Mouse (Mus musculus) left cerebral cortex, adult 9 months (tissue): ENCODE data around the gene Myg1.

Source experiments
- DNase-seq, 2 experiments: peaks; one replicate each; pipeline ENCODE4 v3.0.0; 2022; ENCODE audit warnings: low spot score in 2 of 2

Myg1 gene

GRCm38 (mm10) chr15:102344490-102344889 is 13.0 kb downstream of the Myg1 start:
- DNase-seq, result no peak

- no peak for DNase-seq
Observed at GRCm38 (mm10) chr15:102346444-102346843, 14.9 kb downstream of the Myg1 start.

DNA sequence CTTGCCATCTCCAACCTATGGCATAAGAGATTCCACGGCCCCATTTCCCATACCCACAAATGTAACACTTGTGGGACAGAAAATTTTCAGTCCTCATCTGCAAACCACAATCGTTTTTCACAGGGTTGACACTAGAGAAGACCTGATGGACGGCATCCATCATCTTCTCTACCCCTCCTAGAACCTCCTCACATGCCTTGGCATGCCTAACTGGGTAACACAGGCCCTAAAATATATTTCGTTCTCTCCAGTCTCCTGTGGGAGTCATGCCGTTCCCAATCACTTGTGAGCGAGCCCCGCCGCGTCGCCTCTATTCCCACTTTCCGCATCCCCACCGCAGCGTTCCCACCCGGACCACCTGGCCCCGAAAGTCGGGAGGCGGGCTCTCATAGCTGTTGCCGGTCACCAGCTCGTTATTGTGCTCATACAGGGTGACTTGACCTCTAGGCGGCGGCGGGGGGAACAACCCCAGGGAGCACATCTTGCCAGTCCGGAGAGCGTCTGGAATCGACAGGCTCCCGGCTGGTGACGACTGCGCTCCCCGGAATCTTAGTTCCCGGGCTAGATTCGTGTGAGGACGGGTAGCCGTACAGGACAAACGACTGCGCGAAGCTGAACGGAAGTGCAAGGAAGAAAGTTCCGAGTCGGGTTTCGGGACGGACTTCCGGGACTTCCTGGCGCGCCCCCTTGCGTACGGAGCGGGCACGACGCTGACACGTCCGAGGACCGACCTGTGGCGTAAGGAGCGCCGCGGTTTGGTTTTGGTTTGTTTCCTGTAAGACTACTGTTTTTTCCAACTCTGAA is 18.8 kb downstream of the Myg1 start, which contains the start of gene Aaas:
TSS of gene Aaas (minus strand) at position 634 of the 804 bp plus-strand sequence.
- peak; percentile 74 to 95 for DNase-seq

DNA sequence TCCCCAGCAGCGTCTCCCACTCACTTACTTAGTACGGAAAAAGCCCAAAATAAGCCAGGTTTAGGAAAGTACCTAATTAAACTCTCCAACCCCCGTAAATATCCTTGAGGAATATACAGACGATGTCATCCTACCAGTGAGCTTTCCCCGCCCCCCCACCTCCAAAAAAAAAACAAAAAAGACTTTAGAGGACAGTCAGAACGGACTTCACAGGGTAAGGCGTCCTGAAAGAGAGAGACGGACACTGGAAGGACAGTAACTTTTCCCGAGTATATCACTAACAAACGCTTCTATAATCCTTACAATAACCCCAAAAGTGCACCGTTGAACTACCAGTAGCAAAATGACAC is 19.4 kb downstream of the Myg1 start:
- no peak for DNase-seq

GRCm38 (mm10) chr15:102352177-102352576 is 20.7 kb downstream of the Myg1 start:
- DNase-seq, result no peak

DNA sequence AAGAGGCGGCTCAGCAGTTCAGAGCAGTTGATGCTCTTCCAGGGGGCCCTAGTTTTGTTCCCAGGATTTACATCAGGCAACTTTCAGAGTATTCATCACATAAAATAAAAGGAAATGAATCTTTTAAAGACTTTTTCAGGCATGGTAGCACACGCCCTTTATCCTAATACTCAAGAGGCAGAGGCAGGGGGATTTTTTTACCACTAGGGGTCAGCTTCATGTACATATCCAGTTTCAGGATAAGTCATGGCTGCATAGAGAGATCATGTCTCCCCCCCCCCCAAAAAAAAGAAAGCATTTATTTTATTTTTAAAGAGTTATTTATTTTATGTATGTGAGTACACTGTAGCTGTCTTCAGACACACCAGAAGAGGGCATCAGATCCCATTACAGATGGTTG is 22.5 kb downstream of the Myg1 start:
- DNase-seq, result no peak

DNA sequence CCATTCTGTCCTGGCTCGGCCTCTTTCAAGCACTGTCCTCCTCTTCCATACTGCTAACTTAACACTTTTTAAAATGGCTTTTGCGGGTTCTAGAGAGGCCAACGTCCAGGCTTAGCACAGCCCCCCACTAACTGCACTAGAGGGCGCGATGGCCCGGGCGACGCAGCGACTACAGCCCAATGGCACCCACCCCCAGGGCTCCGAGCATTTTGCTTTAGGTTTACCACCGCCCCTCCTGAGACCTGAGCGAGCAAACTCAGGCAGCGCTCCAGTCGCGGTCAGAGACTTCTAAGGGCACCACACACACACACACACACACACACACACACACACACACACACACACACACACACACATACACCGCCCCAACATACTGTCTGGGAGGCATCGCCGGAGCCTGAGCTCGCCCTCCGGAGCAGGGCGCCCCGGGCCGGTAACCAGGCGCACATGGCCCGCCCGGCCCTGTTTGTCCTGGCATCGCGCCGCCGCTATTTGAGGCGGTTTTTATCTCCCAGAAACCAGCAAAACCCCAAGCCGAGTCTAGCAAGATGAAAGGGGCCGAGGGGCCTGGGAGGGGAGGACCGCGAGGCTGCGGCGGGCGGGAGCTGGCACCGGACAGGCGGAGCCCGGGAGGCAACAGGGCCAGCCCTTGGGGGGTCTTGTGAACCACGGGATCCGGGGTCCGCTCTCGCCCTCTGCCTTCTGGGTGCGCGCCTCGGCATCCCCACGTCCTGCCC is 23.8 kb downstream of the Myg1 start:
- peak in 1 of 2 experiments; percentile 36 for DNase-seq

DNA sequence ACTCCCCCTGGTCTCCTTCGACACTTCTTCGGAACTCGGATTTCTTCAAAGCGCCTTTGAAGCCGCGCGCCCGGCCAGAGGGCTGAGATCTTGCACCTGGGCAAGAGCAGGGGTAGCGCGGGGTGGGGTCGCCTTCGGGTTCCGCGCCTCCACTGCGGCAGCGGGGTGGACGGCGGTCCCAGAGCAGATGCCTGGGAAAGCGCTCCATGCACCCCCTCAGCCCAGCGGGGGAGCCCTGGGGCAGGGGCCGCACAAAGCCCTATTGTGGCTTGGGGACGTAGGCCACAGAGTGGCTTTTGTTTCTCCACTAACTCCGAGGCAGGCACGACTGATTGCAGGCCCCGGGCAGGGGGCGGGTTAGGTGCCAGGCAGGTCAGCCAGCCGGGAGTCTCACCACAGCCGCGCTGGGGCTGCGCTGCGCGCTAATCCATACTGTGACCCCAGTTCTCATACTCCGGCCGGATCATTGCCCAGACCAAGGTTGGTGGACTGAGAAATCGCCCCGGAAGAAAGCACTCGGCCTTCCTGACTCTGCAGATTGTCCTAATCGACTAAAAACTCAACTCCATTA is 24.4 kb downstream of the Myg1 start:
- peak; percentile 43 to 51 for DNase-seq

GRCm38 (mm10) chr15:102356501-102357325 is 25.2 kb downstream of the Myg1 start:
- no peak for DNase-seq

DNA sequence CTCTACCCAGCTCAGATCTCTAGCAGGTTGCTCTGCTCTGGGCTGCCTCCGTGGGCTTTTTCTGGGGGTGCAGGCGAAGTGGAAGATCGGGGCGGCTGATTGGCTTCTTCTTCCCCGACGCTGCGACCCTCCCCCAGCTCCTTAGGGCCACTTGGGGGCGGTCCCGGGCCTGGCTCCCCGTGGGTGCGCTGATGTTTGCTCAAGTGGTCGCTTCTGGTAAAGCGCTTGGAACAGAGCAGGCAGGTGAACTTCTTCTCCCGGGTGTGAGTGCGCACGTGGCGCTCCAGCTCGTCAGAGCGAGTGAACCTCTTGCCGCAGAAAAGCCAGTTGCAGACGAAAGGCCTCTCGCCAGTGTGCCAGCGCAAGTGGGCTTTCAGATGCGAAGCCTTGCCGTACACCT is 26.6 kb downstream of the Myg1 start:
- no peak for DNase-seq

GRCm38 (mm10) chr15:102358834-102359233 is 27.3 kb downstream of the Myg1 start:
- DNase-seq, result no peak

GRCm38 (mm10) chr15:102362648-102363047 is 31.1 kb downstream of the Myg1 start:
- no peak for DNase-seq

DNA sequence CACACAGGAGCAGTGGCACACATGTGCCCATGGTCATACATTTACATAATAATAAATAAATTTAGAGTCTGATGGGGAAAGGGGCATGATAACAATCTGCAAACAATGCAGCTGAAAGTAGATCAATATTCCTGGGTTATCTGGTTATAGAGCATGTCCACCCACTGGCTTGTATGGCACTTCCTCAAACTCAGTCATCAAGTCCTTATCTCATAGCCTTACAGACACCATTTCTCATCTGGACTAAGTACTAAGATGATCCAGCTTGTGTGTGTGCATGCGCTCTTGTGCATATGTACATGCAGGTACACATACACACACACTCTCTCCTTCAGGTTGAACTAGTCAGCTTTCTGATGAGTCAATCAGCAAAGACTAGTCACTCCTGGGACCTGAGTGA is 33.2 kb downstream of the Myg1 start:
- no peak for DNase-seq

GRCm38 (mm10) chr15:102366238-102366637 is 34.7 kb downstream of the Myg1 start:
- no peak for DNase-seq

DNA sequence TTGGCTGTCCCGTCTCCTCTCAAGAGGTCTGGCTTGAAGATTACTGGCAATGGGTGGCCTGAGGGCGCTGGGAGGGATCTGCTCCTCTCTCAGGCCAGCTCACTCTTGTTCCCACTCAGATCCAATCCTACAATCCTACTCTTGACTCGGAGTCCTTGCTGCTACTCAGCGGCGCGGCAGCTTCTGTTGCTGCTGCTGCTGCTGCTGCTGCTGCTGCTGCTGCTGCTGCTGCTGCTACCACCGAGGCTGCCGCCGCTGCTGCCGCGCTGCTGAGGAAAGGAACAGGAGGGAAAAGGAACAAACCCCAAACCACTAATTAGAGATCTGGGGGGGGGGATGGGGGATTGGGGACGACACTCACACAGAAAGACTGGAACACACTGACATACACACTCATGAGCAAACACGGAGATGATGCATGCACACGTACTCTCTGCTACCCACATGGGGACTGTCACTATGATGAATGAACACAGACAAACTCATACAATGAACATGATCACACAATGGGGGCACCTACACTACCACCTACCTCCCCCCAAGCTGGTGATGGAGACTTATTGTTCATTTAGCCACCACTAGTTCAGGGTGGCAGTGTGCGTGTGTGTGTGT is 35.3 kb downstream of the Myg1 start, which contains the start of gene Sp7:
TSS of gene Sp7 (minus strand) at position 450 of the 612 bp plus-strand sequence.
- no peak for DNase-seq

DNA sequence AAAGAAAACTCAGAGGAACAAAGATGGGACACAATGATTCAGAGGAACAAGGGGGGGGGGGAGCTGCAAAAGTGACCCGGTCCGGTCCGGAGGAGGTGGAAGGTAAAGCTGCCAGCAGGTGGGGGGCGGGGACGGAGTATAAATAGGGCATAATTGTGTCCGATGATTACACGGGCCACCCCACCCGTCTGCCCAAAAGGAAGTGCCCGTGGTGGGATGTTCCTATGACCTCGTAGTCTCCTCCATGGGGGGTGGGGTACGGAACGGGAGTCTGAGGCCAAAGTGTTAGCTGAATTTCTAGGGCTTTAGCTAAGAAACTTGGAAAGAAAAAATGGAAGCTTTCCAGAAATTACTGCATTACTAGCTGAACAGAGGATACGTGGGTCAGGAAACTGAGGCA is 38.5 kb downstream of the Myg1 start:
- DNase-seq, result no peak

DNA sequence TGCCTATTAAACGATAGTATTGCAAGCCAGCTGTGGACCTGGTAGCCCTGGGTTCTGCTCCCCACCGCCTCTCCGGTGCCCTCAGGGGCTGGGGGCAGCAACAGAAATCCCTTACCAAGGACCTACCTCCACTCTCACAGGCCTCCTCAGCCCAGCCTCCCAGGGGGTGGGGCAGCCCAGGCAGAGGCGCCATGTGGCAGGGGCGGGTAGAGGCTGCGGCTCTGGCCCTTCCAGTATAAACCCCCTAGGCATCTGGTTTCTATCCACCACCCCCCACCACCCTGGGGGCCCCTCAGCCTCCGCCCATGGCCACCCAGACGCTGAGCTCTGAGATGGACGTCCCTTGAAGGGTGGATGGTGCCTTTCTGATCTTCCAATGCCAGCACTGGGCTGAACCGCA is 39.2 kb downstream of the Myg1 start:
- no peak for DNase-seq

DNA sequence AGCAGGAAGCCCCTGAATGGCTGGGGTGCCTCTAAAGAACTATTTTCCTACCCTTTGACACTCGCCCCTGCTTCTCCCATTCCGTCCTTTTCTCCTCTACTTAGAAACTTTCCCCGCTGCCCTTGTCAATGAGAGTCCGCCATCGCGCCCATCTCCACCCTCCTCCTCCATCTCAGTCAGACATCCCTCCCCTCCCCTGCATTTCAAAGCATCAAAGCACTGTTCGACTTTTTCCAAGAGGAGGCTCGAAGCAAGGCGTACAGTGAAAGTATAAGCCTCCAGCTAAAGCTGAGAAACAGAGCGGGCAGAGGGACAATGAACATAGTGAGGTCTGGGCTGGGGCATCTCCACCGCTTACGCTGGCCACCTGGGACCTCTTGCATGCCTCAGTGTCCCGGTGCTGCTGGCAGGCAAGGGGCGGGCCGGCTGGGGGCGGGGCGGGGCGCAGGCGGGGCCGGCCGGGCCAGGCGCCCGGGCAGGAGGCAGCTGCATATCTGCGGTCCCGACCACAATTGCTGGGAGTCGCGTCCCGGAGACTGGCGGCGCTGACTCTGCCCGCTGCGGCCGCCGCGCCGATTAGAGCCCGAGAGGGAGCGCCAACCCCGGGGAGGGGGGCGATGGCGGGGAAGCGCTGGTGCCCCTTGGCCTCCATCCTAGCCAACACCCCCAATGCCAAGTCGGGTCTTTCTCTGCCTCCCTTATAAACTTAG is 45.1 kb downstream of the Myg1 start:
- no peak for DNase-seq

GRCm38 (mm10) chr15:102377163-102377543 is 45.6 kb downstream of the Myg1 start:
- peak; percentile 57 to 77 for DNase-seq

GRCm38 (mm10) chr15:102377810-102378262 is 46.3 kb downstream of the Myg1 start:
- no peak for DNase-seq

DNA sequence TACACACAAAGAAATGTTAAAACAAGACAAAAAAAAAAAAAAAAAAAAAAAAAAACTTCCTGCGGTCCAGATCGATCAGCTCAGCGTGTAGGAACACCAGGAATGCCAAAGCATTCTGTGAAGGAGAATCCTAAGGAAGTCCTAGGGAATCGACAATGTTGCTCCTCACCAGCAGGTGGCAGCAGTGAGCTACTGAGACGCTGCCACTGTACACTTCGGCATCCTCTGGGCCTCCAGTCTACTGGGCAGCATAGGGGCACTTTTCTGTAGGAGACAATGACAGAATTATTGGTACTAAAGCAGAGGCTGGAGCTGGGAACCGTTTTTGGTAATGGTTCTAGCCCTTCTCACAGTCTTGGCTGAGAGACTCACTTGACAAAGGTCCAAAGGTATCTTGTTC is 50.1 kb downstream of the Myg1 start:
- peak in 1 of 2 experiments; percentile 82 for DNase-seq
